Mouse (Mus musculus): ENCODE measurements around the gene Ipcef1.
"Not testable (repeated sequence)": the region's sequence is repeated elsewhere in the genome, so short reads cannot be mapped to it uniquely, and the experiment has no call there.

The Ipcef1 gene

GRCm38 (mm10) chr10:7037194-7037593, 15.1 kb downstream of the Ipcef1 start:
- no peak for DNase-seq (ENCODE audit: low read depth, low spot score)

GRCm38 (mm10) chr10:7035547-7035946, 16.7 kb downstream of the Ipcef1 start:
- no peak for DNase-seq (ENCODE audit: low read depth, low spot score)

- peak; percentile 43 for DNase-seq (ENCODE audit: low read depth, low spot score)
Observed at GRCm38 (mm10) chr10:7033459-7033858, 18.8 kb downstream of the Ipcef1 start.

GRCm38 (mm10) chr10:7025028-7025427, 27.2 kb downstream of the Ipcef1 start:
- no peak for DNase-seq (ENCODE audit: low read depth, low spot score)

GRCm38 (mm10) chr10:7020551-7020950, 31.7 kb downstream of the Ipcef1 start:
- DNase-seq (ENCODE audit: low read depth, low spot score): no peak

GRCm38 (mm10) chr10:7019781-7020386, 32.4 kb downstream of the Ipcef1 start:
- DNase-seq (ENCODE audit: low read depth, low spot score): no peak

GRCm38 (mm10) chr10:7015199-7015598, 37.1 kb downstream of the Ipcef1 start:
- DNase-seq (ENCODE audit: low read depth, low spot score): peak; percentile 18

GRCm38 (mm10) chr10:7010543-7010942, 41.7 kb downstream of the Ipcef1 start:
- no peak for DNase-seq (ENCODE audit: low read depth, low spot score)

- DNase-seq (ENCODE audit: low read depth, low spot score): no peak
Observed at GRCm38 (mm10) chr10:7004980-7005538, 47.2 kb downstream of the Ipcef1 start.

GRCm38 (mm10) chr10:7003898-7004297, 48.4 kb downstream of the Ipcef1 start:
- DNase-seq (ENCODE audit: low read depth, low spot score): not testable (repeated sequence)

- DNase-seq (ENCODE audit: low read depth, low spot score): no peak
Observed at GRCm38 (mm10) chr10:6999355-6999754, 52.9 kb downstream of the Ipcef1 start.

GRCm38 (mm10) chr10:6998576-6999250, 53.6 kb downstream of the Ipcef1 start:
- DNase-seq (ENCODE audit: low read depth, low spot score): no peak

- DNase-seq (ENCODE audit: low read depth, low spot score): no peak
Observed at GRCm38 (mm10) chr10:6996895-6997294, 55.4 kb downstream of the Ipcef1 start.

- DNase-seq (ENCODE audit: low read depth, low spot score): no peak
Observed at GRCm38 (mm10) chr10:6988555-6988954, 63.7 kb downstream of the Ipcef1 start.

- DNase-seq (ENCODE audit: low read depth, low spot score): no peak
Observed at GRCm38 (mm10) chr10:6987399-6988098, 64.7 kb downstream of the Ipcef1 start.

GRCm38 (mm10) chr10:6986246-6986645, 66.0 kb downstream of the Ipcef1 start:
- no peak for DNase-seq (ENCODE audit: low read depth, low spot score)

- peak; percentile 8 for DNase-seq (ENCODE audit: low read depth, low spot score)
Observed at GRCm38 (mm10) chr10:6983431-6983830, 68.8 kb downstream of the Ipcef1 start.

GRCm38 (mm10) chr10:6982751-6983151, 69.5 kb downstream of the Ipcef1 start:
- peak; percentile 52 for DNase-seq (ENCODE audit: low read depth, low spot score)

- DNase-seq (ENCODE audit: low read depth, low spot score): no peak
Observed at GRCm38 (mm10) chr10:6980236-6980635, 72.0 kb downstream of the Ipcef1 start.

- DNase-seq (ENCODE audit: low read depth, low spot score): no peak
Observed at GRCm38 (mm10) chr10:6979789-6980188, 72.5 kb downstream of the Ipcef1 start.

GRCm38 (mm10) chr10:6979216-6979615, 73.1 kb downstream of the Ipcef1 start:
- no peak for DNase-seq (ENCODE audit: low read depth, low spot score)

GRCm38 (mm10) chr10:6978733-6979132, 73.5 kb downstream of the Ipcef1 start:
- DNase-seq (ENCODE audit: low read depth, low spot score): no peak
